9 mouse cellular contexts compared by ENCODE assay signal in genomic region chr15:101858673-101859425, GRCm38 (mm10). TPM values are rescaled to one million over a fixed set of nuclear protein-coding genes. Genes with fewer than 3 reads are reported as not detected.
DNase-seq lines count a peak whose midpoint lies in the region; ATAC-seq and TF ChIP-seq lines count a peak whose summit lies in the region.
"Had no signal": no experiment of that assay in that cellular context is flagged by ENCODE, and none has a peak within 500 bp of the region (broad histone marks: within the 10 kb centered on the region; RNA-seq: fewer than 3 reads in every experiment).

No protein-coding gene starts in this region.

- peak overlapping the region; percentile 89 for H3K4me2 ChIP-seq in kidney, embryonic 15.5 days
- peak overlapping the region; percentile 92 for H3K4me2 ChIP-seq in hindbrain, embryonic 16.5 days (ENCODE audit: low read length)
- H3K4me2 ChIP-seq in midbrain, postnatal 0 days (ENCODE audit: low read depth, low read length, poor library complexity, severe bottlenecking), result peak overlapping the region; percentile 90

- ATAC-seq in kidney, embryonic 15.5 days (replicated peaks; ENCODE audit: low FRiP score), result no peak
- no peak for ATAC-seq in hindbrain, embryonic 16.5 days
- ATAC-seq in midbrain, postnatal 0 days (ENCODE audit: low FRiP score), result no peak
- no peak for ATAC-seq in megakaryocyte, adult 5-6 weeks (ENCODE audit: poor library complexity, severe bottlenecking)

- no peak for TF ChIP-seq CTCF in midbrain, postnatal 0 days (IDR thresholded peaks at IDR 0.05)

- no peak for DNase-seq in kidney, postnatal 25 days
- peak; percentile 20 for DNase-seq in embryo, embryonic 9.5 days (ENCODE audit: extremely low spot score)
- DNase-seq in midbrain, postnatal 0 days (ENCODE audit: low spot score), result no peak
- no peak for DNase-seq in ovary, postnatal 10 days (ENCODE audit: low spot score)
- DNase-seq in ovary, adult 18-20 months (ENCODE audit: low spot score), result no peak

- peaks cover 27% of the 10 kb centered on the region for H3K4me1 ChIP-seq in kidney, embryonic 15.5 days
- H3K4me1 ChIP-seq in hindbrain, embryonic 16.5 days (ENCODE audit: control insufficient read depth, insufficient read depth, low read depth, low read length), result peaks cover 14% of the 10 kb centered on the region
- H3K4me1 ChIP-seq in midbrain, postnatal 0 days (ENCODE audit: insufficient read depth, low read length), result no peaks in the 10 kb centered on the region

- no peak overlapping the region for H3K9ac ChIP-seq in kidney, embryonic 15.5 days
- H3K9ac ChIP-seq in hindbrain, embryonic 16.5 days (ENCODE audit: low read depth, low read length), result no peak overlapping the region
- H3K9ac ChIP-seq in midbrain, postnatal 0 days (replicated peaks; ENCODE audit: low read length, poor library complexity, severe bottlenecking), result no peak overlapping the region

- WGBS in kidney, embryonic 15.5 days, result 4% methylated on average over 11 of the region's 11 CpGs
- WGBS in hindbrain, embryonic 16.5 days, result 6% methylated on average over 11 of the region's 11 CpGs
- WGBS in midbrain, postnatal 0 days, result 11% methylated on average over 11 of the region's 11 CpGs

- H3K36me3 ChIP-seq in kidney, embryonic 15.5 days, result no peaks in the 10 kb centered on the region
- H3K36me3 ChIP-seq in hindbrain, embryonic 16.5 days (ENCODE audit: control insufficient read depth, insufficient read depth, low read length), result no peaks in the 10 kb centered on the region
- H3K36me3 ChIP-seq in midbrain, postnatal 0 days (ENCODE audit: insufficient read depth, low read length), result no peaks in the 10 kb centered on the region

- peak overlapping the region; percentile 45 for H3K4me3 ChIP-seq in kidney, embryonic 15.5 days (replicated peaks)
- H3K4me3 ChIP-seq in hindbrain, embryonic 16.5 days (ENCODE audit: low read length), result no peak overlapping the region
- no peak overlapping the region for H3K4me3 ChIP-seq in midbrain, postnatal 0 days (ENCODE audit: low read depth, low read length)

- H3K27me3 ChIP-seq in kidney, embryonic 15.5 days, result peaks cover 74% of the 10 kb centered on the region
- no peaks in the 10 kb centered on the region; the same call in 1 of the 2 replicates for H3K27me3 ChIP-seq in hindbrain, embryonic 16.5 days (replicated peaks; ENCODE audit: control insufficient read depth, insufficient read depth, low read length)
- peaks cover 4% of the 10 kb centered on the region for H3K27me3 ChIP-seq in midbrain, postnatal 0 days (ENCODE audit: insufficient read depth, low read length)

- no peak overlapping the region for H3K27ac ChIP-seq in kidney, embryonic 15.5 days
- H3K27ac ChIP-seq in hindbrain, embryonic 16.5 days (ENCODE audit: low read depth, low read length), result no peak overlapping the region
- no peak overlapping the region for H3K27ac ChIP-seq in midbrain, postnatal 0 days (ENCODE audit: low read depth, low read length)

- no peaks in the 10 kb centered on the region for H3K9me3 ChIP-seq in kidney, embryonic 15.5 days (replicated peaks)
- H3K9me3 ChIP-seq in hindbrain, embryonic 16.5 days (ENCODE audit: control insufficient read depth, low read length), result no peaks in the 10 kb centered on the region
- H3K9me3 ChIP-seq in midbrain, postnatal 0 days (ENCODE audit: low read length), result no peaks in the 10 kb centered on the region

RNA-seq across cellular contexts. Expression of gene Krt1, which starts 8.3 kb away (rescaled TPM):
- 1.4 and 6.7 TPM in 2 replicates for polyA plus RNA-seq in kidney, embryonic 15.5 days (2015; fragmentation: Nextera tagmentation; extraction: Ambion mirVana)
- polyA plus RNA-seq in hindbrain, embryonic 16.5 days (2015; fragmentation: Nextera tagmentation; extraction: Ambion mirVana), result 15.6 and 16.9 TPM in 2 replicates
- total RNA-seq in midbrain, postnatal 0 days (2014; rRNA removed), result 18.3 and 45.5 TPM in 2 replicates
- polyA plus RNA-seq in midbrain, postnatal 0 days (2015; fragmentation: Nextera tagmentation; extraction: Ambion mirVana), result 20.0 and 22.7 TPM in 2 replicates
- total RNA-seq in megakaryocyte, adult 5-6 weeks (2015), result not detected in 2 replicates
- not detected in 2 replicates for total RNA-seq in megakaryocyte, adult 5-6 weeks (2017)
- total RNA-seq: granulocyte monocyte progenitor cell, adult 5-6 weeks had no signal

RNA-seq across cellular contexts. Expression of gene Krt77, which starts 10.7 kb away (rescaled TPM):
- 0.05 and 0.72 TPM in 2 replicates for polyA plus RNA-seq in kidney, embryonic 15.5 days (2015; fragmentation: Nextera tagmentation; extraction: Ambion mirVana)
- 0.53 and 0.56 TPM in 2 replicates for polyA plus RNA-seq in hindbrain, embryonic 16.5 days (2015; fragmentation: Nextera tagmentation; extraction: Ambion mirVana)
- total RNA-seq in midbrain, postnatal 0 days (2014; rRNA removed), result 1.2 and 1.4 TPM in 2 replicates
- polyA plus RNA-seq in midbrain, postnatal 0 days (2015; fragmentation: Nextera tagmentation; extraction: Ambion mirVana), result 1.5 and 1.6 TPM in 2 replicates
- not detected in 2 replicates for total RNA-seq in megakaryocyte, adult 5-6 weeks (2015)
- 0.11 TPM in 1 of 2 replicates, not detected in the other for total RNA-seq in megakaryocyte, adult 5-6 weeks (2017)
- total RNA-seq: granulocyte monocyte progenitor cell, adult 5-6 weeks had no signal

RNA-seq across cellular contexts. Expression of gene Krt76, which starts 33.9 kb away (rescaled TPM):
- polyA plus RNA-seq in kidney, embryonic 15.5 days (2015; fragmentation: Nextera tagmentation; extraction: Ambion mirVana), result not detected in 2 replicates
- polyA plus RNA-seq in hindbrain, embryonic 16.5 days (2015; fragmentation: Nextera tagmentation; extraction: Ambion mirVana), result not detected in 2 replicates
- total RNA-seq in midbrain, postnatal 0 days (2014; rRNA removed), result not detected in 2 replicates
- not detected in 2 replicates for polyA plus RNA-seq in midbrain, postnatal 0 days (2015; fragmentation: Nextera tagmentation; extraction: Ambion mirVana)
- total RNA-seq in megakaryocyte, adult 5-6 weeks (2015), result not detected in 2 replicates
- not detected in 2 replicates for total RNA-seq in megakaryocyte, adult 5-6 weeks (2017)
- total RNA-seq: granulocyte monocyte progenitor cell, adult 5-6 weeks had no signal

RNA-seq across cellular contexts. Expression of gene Krt2, which starts 40.9 kb away (rescaled TPM):
- polyA plus RNA-seq in kidney, embryonic 15.5 days (2015; fragmentation: Nextera tagmentation; extraction: Ambion mirVana), result not detected in 2 replicates
- 0.20 TPM in 1 of 2 replicates, not detected in the other for polyA plus RNA-seq in hindbrain, embryonic 16.5 days (2015; fragmentation: Nextera tagmentation; extraction: Ambion mirVana)
- total RNA-seq in midbrain, postnatal 0 days (2014; rRNA removed), result not detected in 2 replicates
- 0.12 TPM in 1 of 2 replicates, not detected in the other for polyA plus RNA-seq in midbrain, postnatal 0 days (2015; fragmentation: Nextera tagmentation; extraction: Ambion mirVana)
- not detected in 2 replicates for total RNA-seq in megakaryocyte, adult 5-6 weeks (2015)
- total RNA-seq in megakaryocyte, adult 5-6 weeks (2017), result not detected in 2 replicates
- total RNA-seq: granulocyte monocyte progenitor cell, adult 5-6 weeks had no signal

RNA-seq across cellular contexts. Expression of gene Krt73, which starts 56.7 kb away (rescaled TPM):
- not detected in 2 replicates for polyA plus RNA-seq in kidney, embryonic 15.5 days (2015; fragmentation: Nextera tagmentation; extraction: Ambion mirVana)
- polyA plus RNA-seq in hindbrain, embryonic 16.5 days (2015; fragmentation: Nextera tagmentation; extraction: Ambion mirVana), result 1.9 and 2.0 TPM in 2 replicates
- total RNA-seq in midbrain, postnatal 0 days (2014; rRNA removed), result 1.3 TPM in 1 of 2 replicates, not detected in the other
- polyA plus RNA-seq in midbrain, postnatal 0 days (2015; fragmentation: Nextera tagmentation; extraction: Ambion mirVana), result 0.36 and 0.39 TPM in 2 replicates
- not detected in 2 replicates for total RNA-seq in megakaryocyte, adult 5-6 weeks (2015)
- not detected in 2 replicates for total RNA-seq in megakaryocyte, adult 5-6 weeks (2017)
- total RNA-seq: granulocyte monocyte progenitor cell, adult 5-6 weeks had no signal
